Mouse (Mus musculus) heart, postnatal 0 days (tissue): ENCODE measurements around the gene Tdgf1. TPM values are rescaled to one million over a fixed set of nuclear protein-coding genes. Genes with fewer than 3 reads are reported as not detected.

Source experiments
- ATAC-seq: fragments of 200-750 bp; cut with Nextera tagmentation; 2 replicates; pipeline ENCODE4 v1.8.0; 2017; ENCODE audit warnings: low read depth, moderate number of reproducible peaks, moderate library complexity; ENCODE audit not compliant: insufficient read depth
- DNase-seq: peaks from one replicate; pipeline ENCODE4 v3.0.0-alpha.2; 2016; ENCODE audit warnings: low spot score
- H3K27ac ChIP-seq: fragments of 300-500 bp; sonication (generic); 2 replicates; pipeline ENCODE4 v1.5.1; 2014; ENCODE audit warnings: low read depth, mild to moderate bottlenecking
- H3K27me3 ChIP-seq: fragments of 300-500 bp; sonication (generic); 2 replicates; pipeline ENCODE4 v1.6.1; 2014; ENCODE audit warnings: low read length, mixed read lengths; ENCODE audit not compliant: control insufficient read depth, insufficient read depth
- H3K36me3 ChIP-seq: fragments of 300-500 bp; sonication (generic); replicated peaks from 2 replicates; pipeline ENCODE4 v1.6.1; 2014; ENCODE audit warnings: low read length, mixed read lengths; ENCODE audit not compliant: control insufficient read depth, insufficient read depth
- H3K4me1 ChIP-seq: fragments of 300-500 bp; sonication (generic); 2 replicates; pipeline ENCODE4 v1.6.1; 2014; ENCODE audit warnings: antibody characterized with exemption; ENCODE audit not compliant: control insufficient read depth, insufficient read depth
- H3K4me2 ChIP-seq: fragments of 300-500 bp; sonication (generic); 2 replicates; pipeline ENCODE4 v1.6.1; 2014; ENCODE audit warnings: low read depth, mild to moderate bottlenecking, low read length, moderate library complexity
- H3K4me3 ChIP-seq: fragments of 300-500 bp; sonication (generic); 2 replicates; pipeline ENCODE4 v1.5.1; 2014; ENCODE audit warnings: low read depth, low read length
- H3K9ac ChIP-seq: fragments of 300-500 bp; sonication (generic); replicated peaks from 2 replicates; pipeline ENCODE4 v1.6.1; 2014; ENCODE audit warnings: low read depth, low read length, mixed read lengths
- H3K9me3 ChIP-seq: fragments of 300-500 bp; sonication (generic); replicated peaks from 2 replicates; pipeline ENCODE4 v1.6.1; 2016; ENCODE audit warnings: low read length; ENCODE audit not compliant: control insufficient read depth
- CTCF ChIP-seq: IDR thresholded peaks from 2 replicates; pipeline ENCODE4 v1.5.1; 2016; ENCODE audit warnings: antibody characterized with exemption, control low read depth, low read depth
- EP300 ChIP-seq: IDR thresholded peaks from 2 replicates; pipeline ENCODE4 v1.6.1; 2016; ENCODE audit warnings: antibody characterized with exemption, low read depth
- WGBS: fragments of 180-500 bp; shearing (Covaris S2); extraction: QIAGEN DNeasy Blood & Tissue Kit; methylation state at CpG from one replicate; pipeline ENCODE4 v1.1.7; 2014; 5-methylcytosine and 5-hydroxymethylcytosine counted together
- polyA plus RNA-seq: library from polyadenylated mRNA; unstranded; fragments of >200 nt; fragmentation: Nextera tagmentation; extraction: Ambion mirVana; gene quantifications from 2 replicates; pipeline ENCODE4 v1.2.1, GENCODE M21; 2015
- total RNA-seq: library from RNA; depleted of rRNA; stranded (reverse); fragments of >200 nt; gene quantifications from 2 replicates; pipeline ENCODE4 v1.2.3, GENCODE M21; 2014; ENCODE audit warnings: low replicate concordance

The Tdgf1 gene
- total and polyA plus RNA-seq, 2 experiments from 2014 or later, result not detected

GRCm38 (mm10) chr9:110909371-110909967 is 36.5 kb downstream of the Tdgf1 start:
- H3K9me3 ChIP-seq, result no peaks in the 10 kb centered on the region

GRCm38 (mm10) chr9:110908631-110909016 is 37.3 kb downstream of the Tdgf1 start:
- no peak overlapping the region; the same call in 1 of the 2 replicates for H3K27ac ChIP-seq
- H3K4me1 ChIP-seq, result no peaks in the 10 kb centered on the region
- H3K9ac ChIP-seq, result no peak overlapping the region
- no peak for TF ChIP-seq CTCF
- no peak for TF ChIP-seq EP300
- no peaks in the 10 kb centered on the region for H3K36me3 ChIP-seq
- no peaks in the 10 kb centered on the region for H3K27me3 ChIP-seq
- H3K4me2 ChIP-seq, result no peak overlapping the region
- no peaks in the 10 kb centered on the region for H3K9me3 ChIP-seq
- 79% methylated on average over 3 of the region's 3 CpGs for WGBS
- ATAC-seq, result no peak
- DNase-seq, result no peak
- H3K4me3 ChIP-seq, result no peak overlapping the region

More at GRCm38 (mm10) chr9:110909371-110909967, 36.5 kb downstream of the Tdgf1 start:
- no peaks in the 10 kb centered on the region for H3K27me3 ChIP-seq
- no peak for DNase-seq
- no peaks in the 10 kb centered on the region for H3K4me1 ChIP-seq
- H3K4me3 ChIP-seq, result no peak overlapping the region
- no peaks in the 10 kb centered on the region for H3K36me3 ChIP-seq
- no peak overlapping the region for H3K9ac ChIP-seq
- TF ChIP-seq EP300, result no peak
- no peak for TF ChIP-seq CTCF
- ATAC-seq, result no peak
- H3K4me2 ChIP-seq, result no peak overlapping the region
- 67% methylated on average over 6 of the region's 6 CpGs for WGBS
- H3K27ac ChIP-seq, result no peak overlapping the region

- H3K36me3 ChIP-seq, result no peaks in the 10 kb centered on the region
- H3K4me3 ChIP-seq, result no peak overlapping the region
- H3K9ac ChIP-seq, result no peak overlapping the region
- H3K27ac ChIP-seq, result peak overlapping the region; percentile 57; the same call in 1 of the 2 replicates
- H3K4me1 ChIP-seq, result no peaks in the 10 kb centered on the region
- ATAC-seq (no peak), DNase-seq (no peak)
- H3K4me2 ChIP-seq, result no peak overlapping the region
- TF ChIP-seq EP300 (no peak), CTCF (no peak)
- H3K27me3 ChIP-seq, result no peaks in the 10 kb centered on the region
- WGBS, result 74% methylated on average over 4 of the region's 4 CpGs
- H3K9me3 ChIP-seq, result no peaks in the 10 kb centered on the region
These were observed 37.9 kb downstream of the Tdgf1 start for GRCm38 (mm10) chr9:110907838-110908630.

DNA sequence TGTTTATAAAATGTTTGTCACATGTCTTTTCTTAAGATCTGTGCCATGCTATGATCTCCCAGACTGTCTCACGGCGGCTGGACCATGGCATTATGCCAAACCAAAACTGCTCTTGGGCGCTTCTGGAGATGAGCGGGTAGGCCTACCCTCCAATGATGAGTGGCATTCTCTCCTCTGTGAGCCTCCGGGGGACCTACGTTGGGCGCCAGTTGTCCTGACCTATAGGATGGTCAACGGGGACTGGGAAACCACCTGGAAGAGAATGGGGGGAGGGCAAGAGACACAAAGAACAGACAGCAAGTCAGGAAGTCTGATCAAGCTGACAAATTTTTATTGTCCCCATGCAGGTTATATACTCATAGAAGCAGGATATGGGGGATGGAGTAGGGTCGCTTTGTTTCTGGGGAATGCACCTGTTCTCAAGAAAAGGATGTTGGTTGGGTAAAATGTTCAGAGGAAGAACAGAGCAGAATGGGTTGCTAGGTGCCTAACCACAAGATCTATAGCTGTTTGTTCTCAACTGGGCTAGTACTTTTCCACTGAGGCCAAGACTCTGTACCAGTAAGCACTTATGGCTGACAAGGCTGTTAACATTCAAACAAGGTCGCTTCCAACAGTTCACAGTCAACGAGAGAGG is 38.6 kb downstream of the Tdgf1 start:
- DNase-seq (no peak), ATAC-seq (no peak)
- Histone ChIP-seq H3K4me1 (no peaks in the 10 kb centered on the region), H3K4me3 (no peak overlapping the region), H3K9me3 (no peaks in the 10 kb centered on the region), H3K27ac (peak overlapping the region; percentile 57; the same call in 1 of the 2 replicates), H3K36me3 (no peaks in the 10 kb centered on the region), H3K27me3 (no peaks in the 10 kb centered on the region), H3K9ac (no peak overlapping the region), H3K4me2 (no peak overlapping the region)
- TF ChIP-seq EP300 (no peak), CTCF (no peak)
- 86% methylated on average over 11 of the region's 11 CpGs for WGBS

GRCm38 (mm10) chr9:110902271-110902670 is 43.7 kb downstream of the Tdgf1 start:
- no peaks in the 10 kb centered on the region for H3K27me3 ChIP-seq
- no peak overlapping the region for H3K27ac ChIP-seq
- no peak for ATAC-seq
- no peak for DNase-seq
- no peak overlapping the region for H3K4me3 ChIP-seq
- H3K4me1 ChIP-seq, result no peaks in the 10 kb centered on the region
- no peak overlapping the region for H3K9ac ChIP-seq
- H3K4me2 ChIP-seq, result no peak overlapping the region
- 53% methylated on average over 4 of the region's 4 CpGs for WGBS
- TF ChIP-seq CTCF, result no peak
- no peak for TF ChIP-seq EP300
- no peaks in the 10 kb centered on the region for H3K9me3 ChIP-seq
- H3K36me3 ChIP-seq, result no peaks in the 10 kb centered on the region
